Mouse (Mus musculus): Measurements from ENCODE around the gene Aspdh. TPM values are rescaled to one million over a fixed set of nuclear protein-coding genes. Genes with fewer than 3 reads are reported as not detected.
A peak's percentile ranks its signal among the peaks of the same experiment; 100 is the strongest.

Gene Aspdh
- polyA plus RNA-seq, 1 experiment from 2014 or later: 0.21 TPM

- no peaks in the 10 kb centered on the region for H3K9me3 ChIP-seq (ENCODE audit: control insufficient read depth, low read length)
- no peaks in the 10 kb centered on the region for H3K4me1 ChIP-seq (replicated peaks; ENCODE audit: control insufficient read depth, insufficient read depth)
- TF ChIP-seq CTCF (IDR thresholded peaks at IDR 0.05; ENCODE audit: low read depth) (no peak), EP300 (optimal IDR thresholded peaks at IDR 0.05) (no peak)
- no peak overlapping the region for H3K4me2 ChIP-seq (replicated peaks; ENCODE audit: low read depth)
- no peak overlapping the region for H3K27ac ChIP-seq (replicated peaks)
- no peak for DNase-seq (ENCODE audit: low spot score)
- WGBS: 34% methylated on average over 6 of the region's 6 CpGs
- no peak overlapping the region for H3K9ac ChIP-seq (ENCODE audit: low read length)
- no peaks in the 10 kb centered on the region for H3K36me3 ChIP-seq (ENCODE audit: control insufficient read depth, insufficient read depth, low read length)
- no peaks in the 10 kb centered on the region for H3K27me3 ChIP-seq (ENCODE audit: control insufficient read depth, insufficient read depth, low read length)
- no peak overlapping the region for H3K4me3 ChIP-seq (ENCODE audit: low read depth, low read length)
- ATAC-seq (ENCODE audit: low FRiP score, low TSS enrichment): no peak
These were observed 6.8 kb downstream of the Aspdh start for GRCm38 (mm10) chr7:44471880-44472557.

- no peak for DNase-seq (ENCODE audit: low spot score)
- 8% methylated on average over 1 of the region's 1 CpGs for WGBS
- H3K27ac ChIP-seq (replicated peaks): no peak overlapping the region
- H3K4me2 ChIP-seq (replicated peaks; ENCODE audit: low read depth): no peak overlapping the region
- no peak for ATAC-seq (ENCODE audit: low FRiP score, low TSS enrichment)
- H3K9me3 ChIP-seq (ENCODE audit: control insufficient read depth, low read length): no peaks in the 10 kb centered on the region
- no peaks in the 10 kb centered on the region for H3K36me3 ChIP-seq (ENCODE audit: control insufficient read depth, insufficient read depth, low read length)
- TF ChIP-seq EP300 (optimal IDR thresholded peaks at IDR 0.05) (no peak), CTCF (IDR thresholded peaks at IDR 0.05; ENCODE audit: low read depth) (no peak)
- no peak overlapping the region for H3K4me3 ChIP-seq (ENCODE audit: low read depth, low read length)
- H3K27me3 ChIP-seq (ENCODE audit: control insufficient read depth, insufficient read depth, low read length): no peaks in the 10 kb centered on the region
- no peaks in the 10 kb centered on the region for H3K4me1 ChIP-seq (replicated peaks; ENCODE audit: control insufficient read depth, insufficient read depth)
- no peak overlapping the region for H3K9ac ChIP-seq (ENCODE audit: low read length)
These were observed 7.3 kb downstream of the Aspdh start for GRCm38 (mm10) chr7:44472558-44472885.

GRCm38 (mm10) chr7:44472961-44473646 lies 7.9 kb downstream of the Aspdh start:
- DNase-seq (ENCODE audit: low spot score): no peak
- TF ChIP-seq CTCF (IDR thresholded peaks at IDR 0.05; ENCODE audit: low read depth) (no peak), EP300 (optimal IDR thresholded peaks at IDR 0.05) (no peak)
- Histone ChIP-seq H3K36me3 (ENCODE audit: control insufficient read depth, insufficient read depth, low read length) (no peaks in the 10 kb centered on the region), H3K4me3 (ENCODE audit: low read depth, low read length) (no peak overlapping the region), H3K4me1 (replicated peaks; ENCODE audit: control insufficient read depth, insufficient read depth) (no peaks in the 10 kb centered on the region), H3K27me3 (ENCODE audit: control insufficient read depth, insufficient read depth, low read length) (no peaks in the 10 kb centered on the region), H3K27ac (replicated peaks) (no peak overlapping the region), H3K4me2 (replicated peaks; ENCODE audit: low read depth) (no peak overlapping the region), H3K9ac (ENCODE audit: low read length) (no peak overlapping the region), H3K9me3 (ENCODE audit: control insufficient read depth, low read length) (no peaks in the 10 kb centered on the region)
- ATAC-seq (ENCODE audit: low FRiP score, low TSS enrichment): no peak; the same call in 1 of the 2 replicates
- 37% methylated on average over 9 of the region's 9 CpGs for WGBS

- WGBS: 41% methylated on average over 4 of the region's 4 CpGs
These were observed 9.2 kb downstream of the Aspdh start for GRCm38 (mm10) chr7:44474419-44474818.

GRCm38 (mm10) chr7:44475046-44475614 lies 9.9 kb downstream of the Aspdh start:
- Histone ChIP-seq H3K4me2 (replicated peaks; ENCODE audit: low read depth) (no peak overlapping the region), H3K36me3 (ENCODE audit: control insufficient read depth, insufficient read depth, low read length) (no peaks in the 10 kb centered on the region), H3K27me3 (ENCODE audit: control insufficient read depth, insufficient read depth, low read length) (no peaks in the 10 kb centered on the region), H3K9me3 (ENCODE audit: control insufficient read depth, low read length) (no peaks in the 10 kb centered on the region), H3K4me1 (replicated peaks; ENCODE audit: control insufficient read depth, insufficient read depth) (no peaks in the 10 kb centered on the region), H3K9ac (ENCODE audit: low read length) (no peak overlapping the region), H3K4me3 (ENCODE audit: low read depth, low read length) (no peak overlapping the region), H3K27ac (replicated peaks) (no peak overlapping the region)
- ATAC-seq (ENCODE audit: low FRiP score, low TSS enrichment) (no peak), DNase-seq (ENCODE audit: low spot score) (no peak)
- no peak for TF ChIP-seq CTCF (IDR thresholded peaks at IDR 0.05; ENCODE audit: low read depth)
- no peak for TF ChIP-seq EP300 (optimal IDR thresholded peaks at IDR 0.05)
- 31% methylated on average over 5 of the region's 5 CpGs for WGBS

More at GRCm38 (mm10) chr7:44474419-44474818, 9.2 kb downstream of the Aspdh start:
- Histone ChIP-seq H3K9ac (ENCODE audit: low read length) (no peak overlapping the region), H3K27me3 (ENCODE audit: control insufficient read depth, insufficient read depth, low read length) (no peaks in the 10 kb centered on the region), H3K27ac (replicated peaks) (no peak overlapping the region), H3K9me3 (ENCODE audit: control insufficient read depth, low read length) (no peaks in the 10 kb centered on the region), H3K36me3 (ENCODE audit: control insufficient read depth, insufficient read depth, low read length) (no peaks in the 10 kb centered on the region), H3K4me2 (replicated peaks; ENCODE audit: low read depth) (no peak overlapping the region), H3K4me3 (ENCODE audit: low read depth, low read length) (no peak overlapping the region), H3K4me1 (replicated peaks; ENCODE audit: control insufficient read depth, insufficient read depth) (no peaks in the 10 kb centered on the region)
- DNase-seq (ENCODE audit: low spot score) (peak; percentile 47), ATAC-seq (ENCODE audit: low FRiP score, low TSS enrichment) (peak; percentile 45; the same call in 1 of the 2 replicates)
- TF ChIP-seq EP300 (optimal IDR thresholded peaks at IDR 0.05) (no peak), CTCF (IDR thresholded peaks at IDR 0.05; ENCODE audit: low read depth) (no peak)
